Mouse (Mus musculus): ENCODE data around the gene Pla2g3.

Pla2g3 gene

DNA sequence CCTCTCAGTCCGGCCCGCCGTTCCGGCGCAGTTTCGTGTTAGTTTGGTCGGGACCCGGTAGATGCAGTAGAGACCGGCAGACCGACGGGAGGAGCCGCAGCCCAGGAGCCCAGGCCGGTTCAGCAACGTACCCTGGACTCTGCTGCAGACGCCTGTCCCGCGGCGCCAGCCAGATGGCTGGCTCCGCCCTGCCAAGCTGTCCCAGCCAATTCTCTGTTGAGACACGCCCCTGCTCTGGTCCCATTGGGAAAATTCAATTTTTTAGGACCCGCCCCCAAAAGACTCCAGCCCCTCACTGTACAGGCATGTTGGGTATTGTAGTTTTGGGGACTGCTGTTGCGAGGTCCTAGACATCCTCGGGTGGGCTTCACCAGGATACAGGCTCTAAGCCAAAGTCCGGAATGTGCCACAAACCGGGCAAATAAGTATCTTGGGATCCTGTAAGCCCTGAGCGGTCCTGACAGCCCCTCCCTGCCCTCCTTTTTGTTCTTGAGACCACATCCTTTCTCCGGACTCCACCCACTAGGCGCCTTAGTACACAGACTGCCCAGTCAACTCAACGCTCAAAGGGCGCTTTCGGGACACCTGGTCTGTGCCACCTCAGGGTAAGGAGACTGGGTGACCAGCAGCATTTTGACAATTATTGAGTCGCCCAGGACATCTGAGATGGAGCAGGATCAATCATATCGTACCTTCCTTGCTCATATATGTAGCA, 51.2 kb downstream of the Pla2g3 start:
- peak; percentile 96 for DNase-seq

DNA sequence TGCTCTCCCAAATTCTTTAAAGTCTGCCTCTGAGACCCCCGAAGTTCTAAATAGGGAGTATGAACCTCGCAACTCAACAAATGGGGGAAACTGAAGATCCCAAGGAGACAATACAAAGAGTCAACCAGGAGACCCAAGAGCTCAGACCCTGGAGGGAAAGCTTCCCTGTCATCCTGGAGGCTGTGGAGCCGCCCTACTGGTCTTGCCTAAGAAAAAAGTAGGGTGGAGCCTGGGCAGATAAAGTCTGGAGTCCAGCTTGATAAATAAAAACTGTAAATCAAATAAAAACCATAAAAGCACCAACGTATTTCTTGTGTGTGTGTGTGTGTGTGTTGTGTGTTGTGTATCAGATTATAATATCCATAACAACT, 51.7 kb downstream of the Pla2g3 start:
- no peak for DNase-seq

DNA sequence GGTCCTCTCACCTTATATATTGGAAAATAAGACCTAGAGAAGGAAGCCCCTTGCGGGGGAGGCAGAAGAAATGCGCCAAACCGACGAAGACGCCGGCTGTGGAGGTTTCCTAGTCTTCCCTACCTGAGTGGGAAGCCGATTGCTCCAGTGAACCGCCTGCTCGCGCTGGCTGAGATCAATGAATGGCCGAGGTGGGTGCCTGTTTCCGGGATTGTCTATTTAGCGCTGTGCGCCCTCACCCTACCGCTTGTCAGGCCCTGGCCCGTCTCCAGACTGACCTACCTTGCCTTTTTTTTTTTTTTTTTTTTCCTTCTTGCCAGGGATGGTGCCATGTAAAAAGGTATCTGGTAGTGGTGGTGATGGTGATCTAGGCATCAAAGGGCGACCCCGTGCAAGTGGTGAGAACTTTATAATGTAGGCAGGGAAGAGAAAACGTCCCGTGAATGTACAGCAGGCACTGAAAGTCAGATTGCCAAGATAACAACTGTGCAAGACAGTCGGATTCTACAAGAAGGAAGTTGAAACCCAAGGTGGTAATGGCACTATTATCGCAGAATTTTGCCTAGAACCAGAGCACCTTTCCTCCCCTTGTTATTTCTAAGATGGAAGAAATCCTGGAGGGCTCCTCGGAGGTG, 52.5 kb downstream of the Pla2g3 start, which contains the start of gene Smtn:
Smtn (minus strand) TSS at position 162 of the 635 bp plus-strand sequence.
- DNase-seq, result no peak

DNA sequence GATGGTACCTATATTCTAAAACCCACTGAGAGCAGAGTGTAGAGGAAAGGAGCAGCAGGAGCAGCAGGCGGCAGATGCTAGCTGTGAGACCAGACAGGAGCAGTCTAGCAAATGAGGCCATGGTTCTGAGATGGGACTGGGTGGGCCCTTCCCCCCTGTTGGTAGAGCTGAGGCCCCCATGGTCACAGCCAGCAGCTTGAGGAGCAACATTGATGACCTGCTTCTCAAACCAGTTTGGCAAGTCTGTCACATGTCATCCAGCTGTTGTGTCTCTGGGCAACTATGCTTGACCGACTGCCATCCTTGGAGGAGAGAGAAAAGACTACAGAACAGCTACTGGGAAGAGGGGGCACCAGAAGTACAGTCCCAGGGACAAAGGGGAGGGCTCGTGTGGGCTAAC, 53.8 kb downstream of the Pla2g3 start:
- no peak for DNase-seq

DNA sequence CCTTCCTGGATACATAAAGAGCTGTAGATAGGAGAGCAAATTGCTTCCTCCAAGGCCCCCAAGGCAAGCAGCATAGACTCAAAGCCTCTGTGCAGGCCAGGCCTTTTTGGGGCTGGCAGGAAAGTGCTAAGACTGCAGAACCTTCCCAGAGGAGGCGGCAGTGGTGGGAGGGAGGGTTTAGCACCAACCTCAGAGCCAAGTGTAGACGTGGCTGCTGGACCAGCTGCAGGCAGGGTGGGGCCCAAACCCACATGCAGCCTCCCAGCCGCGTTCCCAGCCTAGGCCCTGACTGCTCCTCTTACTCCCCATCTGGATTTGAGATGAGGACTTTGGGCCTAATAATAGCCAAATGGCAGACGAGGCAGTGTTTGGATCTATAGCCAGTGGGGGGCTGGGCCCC, 54.9 kb downstream of the Pla2g3 start:
- DNase-seq, result peak; percentile 50

DNA sequence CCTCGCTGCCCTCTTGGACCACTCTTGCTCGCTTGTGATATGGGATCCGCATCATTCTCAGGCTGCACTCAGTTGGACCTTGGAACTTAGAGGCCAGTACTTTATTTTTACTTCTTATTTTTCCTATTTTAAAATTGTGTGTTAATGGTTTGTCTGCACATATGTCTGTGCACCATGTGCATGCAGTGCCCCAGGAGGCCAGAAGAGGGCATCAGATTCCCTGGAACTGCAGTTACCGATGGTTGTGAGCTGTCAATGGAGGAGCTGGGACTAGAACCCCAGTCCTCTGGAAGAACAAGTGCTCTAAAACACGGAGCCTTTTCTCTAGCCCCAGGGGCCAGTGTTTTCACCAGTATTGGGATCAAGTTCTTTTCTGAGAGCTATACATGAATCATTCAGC, 56.3 kb downstream of the Pla2g3 start:
- DNase-seq, result no peak

DNA sequence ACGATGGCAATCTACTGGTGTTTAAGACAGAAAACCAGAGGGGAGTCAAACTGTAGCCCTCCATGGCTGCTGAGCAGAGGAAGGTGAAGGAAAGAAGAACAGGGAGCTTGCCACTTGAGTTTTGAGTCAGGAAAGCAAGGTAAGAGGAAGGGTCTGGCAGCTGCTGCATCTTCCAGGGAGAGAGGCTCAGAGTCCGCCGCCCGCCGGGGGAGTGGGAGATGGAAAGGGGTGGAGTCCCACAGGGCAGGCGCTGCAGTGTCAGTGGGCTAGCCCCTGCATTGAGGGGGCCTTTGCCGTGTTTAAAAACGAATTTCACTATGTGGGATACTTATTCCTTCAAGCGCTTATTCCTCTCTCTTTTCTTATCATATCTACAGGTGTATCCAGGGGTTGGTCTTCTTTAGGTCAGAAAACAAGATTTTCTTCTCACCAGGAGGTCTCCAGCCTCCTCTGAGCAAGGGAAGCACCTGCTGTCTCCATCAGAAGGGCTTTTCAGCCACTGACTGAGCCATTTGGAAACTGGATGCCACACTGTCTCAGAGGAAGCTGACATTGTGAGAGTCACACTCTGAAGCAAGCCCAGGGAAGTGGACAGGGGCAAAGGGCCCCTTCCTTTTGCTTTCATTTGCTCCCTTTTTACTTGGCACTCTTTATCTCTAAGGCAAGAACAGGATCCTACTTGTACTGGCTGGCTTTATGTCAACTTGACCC, 57.6 kb downstream of the Pla2g3 start:
- no peak for DNase-seq

DNA sequence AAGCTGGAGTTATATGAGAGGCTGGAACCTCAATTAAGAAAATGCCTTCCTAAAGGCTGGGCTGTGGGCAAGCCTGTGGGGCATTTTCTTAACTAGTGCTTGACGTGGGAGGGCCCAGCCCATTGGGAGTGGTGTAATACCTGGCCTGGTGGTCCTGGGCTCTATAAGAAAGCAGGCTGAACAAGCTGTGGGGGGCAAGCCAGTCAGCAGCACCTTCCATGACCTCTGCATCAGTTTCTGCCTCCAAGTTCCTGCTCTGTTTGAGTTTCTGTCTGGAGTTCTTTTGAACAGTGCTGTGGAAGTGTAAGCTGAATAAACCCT, 58.1 kb downstream of the Pla2g3 start:
- DNase-seq, result no peak

DNA sequence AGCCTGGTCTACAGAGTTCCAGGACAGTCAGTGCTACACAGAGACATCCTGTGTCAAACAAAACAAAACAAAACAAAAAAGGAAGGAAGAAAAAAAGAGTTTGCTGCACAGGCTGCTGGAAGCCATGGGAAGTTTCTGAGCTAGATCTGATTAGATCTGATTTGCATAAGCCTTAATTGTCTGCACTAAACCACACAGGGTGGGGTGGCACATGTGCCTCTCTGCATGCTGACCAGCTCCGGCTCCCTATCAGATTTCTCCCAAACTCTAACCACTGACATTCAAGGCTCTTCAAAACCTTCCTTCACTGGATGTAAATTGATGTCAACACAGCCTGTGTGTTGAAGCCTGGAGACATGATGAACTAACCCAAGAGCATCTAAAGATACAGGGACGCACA, 59.0 kb downstream of the Pla2g3 start:
- no peak for DNase-seq

DNA sequence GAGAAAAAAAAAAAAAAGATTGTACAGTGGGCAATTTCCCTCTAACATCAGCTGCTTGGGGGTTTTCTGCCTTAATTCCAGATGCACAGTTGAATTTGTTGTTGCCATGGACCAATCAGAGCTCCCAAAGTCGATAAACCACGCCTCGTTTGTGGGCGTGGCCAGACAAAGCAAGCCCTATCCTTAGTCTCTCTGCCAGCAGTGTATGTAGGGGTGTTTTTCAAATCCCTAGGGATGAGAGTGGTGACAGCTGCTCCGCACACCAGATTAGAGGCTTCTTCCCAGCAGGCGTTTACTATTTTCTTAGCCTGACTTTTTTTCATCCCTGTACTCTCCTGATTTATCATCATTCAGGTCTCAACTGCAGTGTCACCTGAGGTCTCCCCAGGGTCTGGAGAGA, 59.9 kb downstream of the Pla2g3 start:
- peak; percentile 70 for DNase-seq

DNA sequence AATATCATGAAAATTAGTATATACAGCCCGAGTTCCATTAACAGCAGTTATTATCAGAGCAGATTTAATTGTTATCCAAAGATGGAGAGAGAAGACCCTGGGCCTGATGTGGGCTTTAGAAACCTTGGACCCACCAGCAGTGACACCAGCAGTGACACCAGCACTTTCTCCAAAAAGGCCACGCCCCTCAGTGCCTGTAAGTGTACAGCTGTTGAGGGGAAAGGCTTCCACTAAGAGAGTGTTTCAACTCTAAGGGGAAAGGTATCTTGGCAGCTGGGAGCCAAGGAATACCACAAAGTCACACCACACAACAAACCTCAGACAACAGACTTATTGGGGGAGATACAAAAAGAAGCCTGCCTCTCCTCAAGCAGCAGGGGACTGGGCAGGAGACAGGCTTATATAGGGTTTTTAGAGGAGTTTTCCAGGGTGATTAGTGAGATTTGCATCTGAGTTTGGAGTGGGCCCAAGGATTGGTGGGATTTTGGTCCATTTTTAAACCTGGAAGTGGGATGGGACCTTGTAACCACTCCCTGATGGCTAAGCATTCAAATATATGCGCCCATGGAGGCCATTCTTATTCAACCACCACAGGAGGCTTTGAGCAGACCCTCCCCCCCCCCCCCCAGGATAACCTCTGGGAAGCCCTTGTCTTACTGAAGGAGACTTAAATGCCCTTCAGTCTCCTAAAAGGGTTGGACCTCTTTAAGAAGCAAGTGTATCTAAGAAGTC, 60.6 kb downstream of the Pla2g3 start:
- no peak for DNase-seq

Measured in kidney, postnatal 10 days (tissue).